10 mouse cellular contexts compared by ENCODE assay signal in genomic region chr7:83438538-83439393, GRCm38 (mm10).
DNase-seq lines count a peak whose midpoint lies in the region; ATAC-seq lines count a peak whose summit lies in the region.
"Had no signal": no experiment of that assay in that cellular context is flagged by ENCODE, and none has a peak within 500 bp of the region (broad histone marks: within the 10 kb centered on the region; RNA-seq: fewer than 3 reads in every experiment).

No protein-coding gene starts in this region.

- WGBS in kidney, embryonic 15.5 days = 56% methylated on average over 7 of the region's 7 CpGs
- 56% methylated on average over 7 of the region's 7 CpGs for WGBS in kidney, embryonic 14.5 days
- 47% methylated on average over 7 of the region's 7 CpGs for WGBS in kidney, embryonic 16.5 days

- no peaks in the 10 kb centered on the region for H3K9me3 ChIP-seq in kidney, embryonic 15.5 days (replicated peaks)
- H3K9me3 ChIP-seq in kidney, embryonic 14.5 days (ENCODE audit: control insufficient read depth, low read length) = no peaks in the 10 kb centered on the region
- no peaks in the 10 kb centered on the region for H3K9me3 ChIP-seq in kidney, embryonic 16.5 days (ENCODE audit: low read length)
- H3K9me3 ChIP-seq: lung, embryonic 15.5 days; midbrain, embryonic 15.5 days had no signal

- H3K4me3 ChIP-seq in kidney, embryonic 15.5 days (replicated peaks) = no peak overlapping the region
- no peak overlapping the region for H3K4me3 ChIP-seq in kidney, embryonic 14.5 days (ENCODE audit: low read length)
- no peak overlapping the region for H3K4me3 ChIP-seq in kidney, embryonic 16.5 days (ENCODE audit: low read length)
- H3K4me3 ChIP-seq: lung, embryonic 15.5 days; midbrain, embryonic 15.5 days had no signal

- peak; percentile 10 for DNase-seq in adrenal gland, adult 2 months
- DNase-seq in adrenal gland, adult 18-20 months (ENCODE audit: low spot score in 2 of 2) = no peak
- peak; percentile 7 for DNase-seq in ES-CJ7 (ENCODE audit: low read depth, low spot score)
- DNase-seq in layer of hippocampus, adult 8-10 months (ENCODE audit: low spot score in 2 of 2) = no peak
- no peak for DNase-seq in thymus, adult 18-20 months

- no peak overlapping the region for H3K9ac ChIP-seq in kidney, embryonic 15.5 days
- no peak overlapping the region for H3K9ac ChIP-seq in kidney, embryonic 14.5 days (ENCODE audit: low read depth, low read length)
- H3K9ac ChIP-seq in kidney, embryonic 16.5 days (replicated peaks; ENCODE audit: low read length) = no peak overlapping the region
- H3K9ac ChIP-seq: lung, embryonic 15.5 days; midbrain, embryonic 15.5 days had no signal

- H3K4me1 ChIP-seq in kidney, embryonic 15.5 days = peaks cover 16% of the 10 kb centered on the region
- peaks cover 11% of the 10 kb centered on the region for H3K4me1 ChIP-seq in kidney, embryonic 14.5 days (ENCODE audit: control insufficient read depth, insufficient read depth, low read length)
- peaks cover 14% of the 10 kb centered on the region for H3K4me1 ChIP-seq in kidney, embryonic 16.5 days (ENCODE audit: insufficient read depth, low read length)

- no peak overlapping the region for H3K27ac ChIP-seq in kidney, embryonic 15.5 days
- H3K27ac ChIP-seq in kidney, embryonic 14.5 days (ENCODE audit: low read depth, low read length) = no peak overlapping the region
- H3K27ac ChIP-seq in kidney, embryonic 16.5 days (ENCODE audit: low read length) = no peak overlapping the region
- H3K27ac ChIP-seq: lung, embryonic 15.5 days; midbrain, embryonic 15.5 days had no signal

- no peaks in the 10 kb centered on the region for H3K36me3 ChIP-seq in kidney, embryonic 15.5 days
- H3K36me3 ChIP-seq in kidney, embryonic 14.5 days (ENCODE audit: control insufficient read depth, insufficient read depth, low read length) = no peaks in the 10 kb centered on the region
- no peaks in the 10 kb centered on the region for H3K36me3 ChIP-seq in kidney, embryonic 16.5 days (ENCODE audit: insufficient read depth, low read length)
- H3K36me3 ChIP-seq: lung, embryonic 15.5 days; midbrain, embryonic 15.5 days had no signal

- H3K4me2 ChIP-seq in kidney, embryonic 15.5 days = no peak overlapping the region
- no peak overlapping the region for H3K4me2 ChIP-seq in kidney, embryonic 14.5 days (replicated peaks; ENCODE audit: low read depth, low read length)
- H3K4me2 ChIP-seq in kidney, embryonic 16.5 days (replicated peaks; ENCODE audit: low read depth, low read length) = no peak overlapping the region
- H3K4me2 ChIP-seq: lung, embryonic 15.5 days; midbrain, embryonic 15.5 days had no signal

- ATAC-seq in kidney, embryonic 15.5 days (replicated peaks; ENCODE audit: low FRiP score) = peak; percentile 79
- no peak for ATAC-seq in kidney, embryonic 14.5 days (ENCODE audit: low FRiP score, low TSS enrichment)
- ATAC-seq in kidney, embryonic 16.5 days (ENCODE audit: low FRiP score, low TSS enrichment) = peak; percentile 88
- ATAC-seq: midbrain, embryonic 15.5 days had no signal

- H3K27me3 ChIP-seq in kidney, embryonic 15.5 days = no peaks in the 10 kb centered on the region
- H3K27me3 ChIP-seq in kidney, embryonic 14.5 days (ENCODE audit: control insufficient read depth, insufficient read depth, low read length) = no peaks in the 10 kb centered on the region
- H3K27me3 ChIP-seq in kidney, embryonic 16.5 days (ENCODE audit: insufficient read depth, low read length) = no peaks in the 10 kb centered on the region
- H3K27me3 ChIP-seq: lung, embryonic 15.5 days; midbrain, embryonic 15.5 days had no signal

Comparison
In these comparisons a context has a peak if more than half of its experiments do, and no peak if none do; other contexts are left out.
1. DNase-seq: peak in adrenal gland, adult 2 months (single experiment) and ES-CJ7 (single experiment); none in adrenal gland, adult 18-20 months (0 of 2), layer of hippocampus, adult 8-10 months (0 of 2) and thymus, adult 18-20 months (0 of 2).